Mouse (Mus musculus) brain, adult 10 weeks (tissue): ENCODE measurements around the gene Vmn2r53. TPM values are rescaled to one million over a fixed set of nuclear protein-coding genes. Genes with fewer than 3 reads are reported as not detected.

Experiments used
- polyA plus RNA-seq: library from polyadenylated mRNA; stranded (reverse); fragments of 350-450 nt; fragmentation: Illumina TruSeq; extraction: RNeasy Lipid Tissue Mini Kit (QIAGEN cat#74804); gene quantifications from one replicate; pipeline ENCODE4 v1.2.3, GENCODE M21; 2015; ENCODE audit warnings: low read depth, low replicate concordance

Vmn2r53 gene
- polyA plus RNA-seq = not detected

GRCm38 (mm10) chr7:12608688-12609087 is at the start of gene Vmn2r53:
Vmn2r53 (minus strand) TSS chr7:12608788.

GRCm38 (mm10) chr7:12640219-12640618 is 31.6 kb upstream of the Vmn2r53 start, which contains the start of gene Vmn2r54:
Vmn2r54 (minus strand) TSS chr7:12640319.

Other genes with a start within 250 kb of the Vmn2r53 start
- not detected for gene Vmn1r84, start 239.5 kb downstream of the Vmn2r53 start, polyA plus RNA-seq
- 4.1 TPM for gene Zfp551, start 186.0 kb downstream of the Vmn2r53 start, polyA plus RNA-seq
- gene Zfp606, start 130.5 kb downstream of the Vmn2r53 start, polyA plus RNA-seq = 11.6 TPM
- not detected for gene 2900092C05Rik, start 96.3 kb downstream of the Vmn2r53 start, polyA plus RNA-seq
- not detected for gene Vmn2r54, start 31.5 kb upstream of the Vmn2r53 start, polyA plus RNA-seq
- not detected for gene Vmn2r55, start 76.2 kb upstream of the Vmn2r53 start, polyA plus RNA-seq
- gene Vmn2r56, start 126.2 kb upstream of the Vmn2r53 start, polyA plus RNA-seq = not detected
- gene Zscan18, start 194.8 kb upstream of the Vmn2r53 start, polyA plus RNA-seq = 17.1 TPM
- 17.6 TPM for gene Zfp329, start 210.1 kb upstream of the Vmn2r53 start, polyA plus RNA-seq
- 12.9 TPM for gene Zfp110, start 226.0 kb upstream of the Vmn2r53 start, polyA plus RNA-seq